Mouse (Mus musculus) stomach, embryonic 15.5 days (tissue): Measurements from ENCODE around the gene Rims4. TPM values are rescaled to one million over a fixed set of nuclear protein-coding genes. Genes with fewer than 3 reads are reported as not detected.

Experiments
- ATAC-seq: fragments of 200-750 bp; cut with Nextera tagmentation; 2 replicates; pipeline ENCODE4 v1.8.0; 2017; ENCODE audit warnings: low read depth, moderate number of reproducible peaks, moderate TSS enrichment; ENCODE audit not compliant: insufficient read depth, low FRiP score
- H3K27ac ChIP-seq: fragments of 300-500 bp; sonication (generic); 2 replicates; pipeline ENCODE4 v1.5.1; 2015; ENCODE audit warnings: mild to moderate bottlenecking, inconsistent platforms
- H3K27me3 ChIP-seq: fragments of 300-500 bp; sonication (generic); replicated peaks from 2 replicates; pipeline ENCODE4 v1.6.1; 2015; ENCODE audit warnings: inconsistent platforms
- H3K36me3 ChIP-seq: fragments of 300-500 bp; sonication (generic); 2 replicates; pipeline ENCODE4 v1.6.1; 2015; ENCODE audit warnings: inconsistent platforms
- H3K4me1 ChIP-seq: fragments of 300-500 bp; sonication (generic); 2 replicates; pipeline ENCODE4 v1.6.1; 2015; ENCODE audit warnings: inconsistent platforms
- H3K4me2 ChIP-seq: fragments of 300-500 bp; sonication (generic); 2 replicates; pipeline ENCODE4 v1.6.1; 2015; ENCODE audit warnings: mild to moderate bottlenecking, inconsistent platforms
- H3K4me3 ChIP-seq: fragments of 300-500 bp; sonication (generic); replicated peaks from 2 replicates; pipeline ENCODE4 v1.5.1; 2015; ENCODE audit warnings: inconsistent platforms
- H3K9ac ChIP-seq: fragments of 300-500 bp; sonication (generic); 2 replicates; pipeline ENCODE4 v1.6.1; 2015; ENCODE audit warnings: inconsistent platforms
- H3K9me3 ChIP-seq: fragments of 300-500 bp; sonication (generic); 2 replicates; pipeline ENCODE4 v1.6.1; 2016; ENCODE audit warnings: inconsistent platforms
- WGBS: fragments of 180-500 bp; shearing (Covaris S2); methylation state at CpG from one replicate; pipeline ENCODE4 v1.1.7; 2015; 5-methylcytosine and 5-hydroxymethylcytosine counted together
- polyA plus RNA-seq: library from polyadenylated mRNA; unstranded; fragments of >200 nt; fragmentation: Nextera tagmentation; extraction: Ambion mirVana; gene quantifications from 2 replicates; pipeline ENCODE4 v1.2.1, GENCODE M21; 2015

The Rims4 gene
- polyA plus RNA-seq, 1 experiment from 2014 or later: 1.0 TPM

- no peak overlapping the region for H3K4me2 ChIP-seq
- no peak overlapping the region for H3K4me3 ChIP-seq
- H3K9ac ChIP-seq: no peak overlapping the region
- no peak overlapping the region for H3K27ac ChIP-seq
- no peak for ATAC-seq
- no peaks in the 10 kb centered on the region for H3K27me3 ChIP-seq
- WGBS: 49% methylated on average over 7 of the region's 7 CpGs
- H3K36me3 ChIP-seq: no peaks in the 10 kb centered on the region
- H3K9me3 ChIP-seq: no peaks in the 10 kb centered on the region
- H3K4me1 ChIP-seq: no peaks in the 10 kb centered on the region
Observed at GRCm38 (mm10) chr2:163928464-163929200, 10.1 kb upstream of the Rims4 start.

- H3K9me3 ChIP-seq: no peaks in the 10 kb centered on the region
- WGBS: 88% methylated on average over 10 of the region's 10 CpGs
- no peak overlapping the region for H3K27ac ChIP-seq
- no peaks in the 10 kb centered on the region for H3K36me3 ChIP-seq
- H3K9ac ChIP-seq: no peak overlapping the region
- no peak overlapping the region for H3K4me3 ChIP-seq
- H3K4me2 ChIP-seq: no peak overlapping the region
- H3K27me3 ChIP-seq: peaks cover 9% of the 10 kb centered on the region
- H3K4me1 ChIP-seq: no peaks in the 10 kb centered on the region
- ATAC-seq: no peak
Observed at GRCm38 (mm10) chr2:163925044-163925443, 6.6 kb upstream of the Rims4 start.

GRCm38 (mm10) chr2:163924531-163924930, 6.0 kb upstream of the Rims4 start:
- no peaks in the 10 kb centered on the region for H3K36me3 ChIP-seq
- H3K9ac ChIP-seq: no peak overlapping the region
- H3K27me3 ChIP-seq: peaks cover 14% of the 10 kb centered on the region
- WGBS: 41% methylated on average over 3 of the region's 3 CpGs
- no peak overlapping the region for H3K27ac ChIP-seq
- no peak overlapping the region for H3K4me2 ChIP-seq
- no peaks in the 10 kb centered on the region for H3K4me1 ChIP-seq
- no peaks in the 10 kb centered on the region for H3K9me3 ChIP-seq
- no peak overlapping the region for H3K4me3 ChIP-seq
- no peak for ATAC-seq

GRCm38 (mm10) chr2:163923113-163923512, 4.6 kb upstream of the Rims4 start:
- Histone ChIP-seq H3K36me3 (no peaks in the 10 kb centered on the region), H3K9me3 (no peaks in the 10 kb centered on the region), H3K9ac (no peak overlapping the region), H3K27me3 (peaks cover 27% of the 10 kb centered on the region), H3K27ac (no peak overlapping the region), H3K4me2 (no peak overlapping the region), H3K4me3 (no peak overlapping the region), H3K4me1 (peaks cover 5% of the 10 kb centered on the region; the same call in 1 of the 2 replicates)
- ATAC-seq: no peak
- WGBS: 55% methylated on average over 9 of the region's 9 CpGs

GRCm38 (mm10) chr2:163919581-163919980, 1.1 kb upstream of the Rims4 start:
- WGBS: 64% methylated on average over 3 of the region's 3 CpGs
- Histone ChIP-seq H3K36me3 (no peaks in the 10 kb centered on the region), H3K27me3 (peaks cover 56% of the 10 kb centered on the region)

GRCm38 (mm10) chr2:163916703-163917102, 1.8 kb downstream of the Rims4 start:
- ATAC-seq: no peak
- no peaks in the 10 kb centered on the region for H3K9me3 ChIP-seq
- no peak overlapping the region for H3K4me2 ChIP-seq
- no peak overlapping the region for H3K4me3 ChIP-seq
- no peaks in the 10 kb centered on the region for H3K36me3 ChIP-seq
- 72% methylated on average over 7 of the region's 7 CpGs for WGBS
- no peak overlapping the region for H3K27ac ChIP-seq
- no peak overlapping the region for H3K9ac ChIP-seq
- H3K27me3 ChIP-seq: peaks cover 70% of the 10 kb centered on the region
- H3K4me1 ChIP-seq: peaks cover 6% of the 10 kb centered on the region; the same call in 1 of the 2 replicates

More at GRCm38 (mm10) chr2:163919581-163919980, 1.1 kb upstream of the Rims4 start:
- Histone ChIP-seq H3K9me3 (no peaks in the 10 kb centered on the region), H3K27ac (no peak overlapping the region), H3K4me3 (peak overlapping the region; percentile 53; the same call in 1 of the 2 replicates), H3K4me1 (peaks cover 6% of the 10 kb centered on the region; the same call in 1 of the 2 replicates), H3K9ac (no peak overlapping the region), H3K4me2 (no peak overlapping the region; the same call in 1 of the 2 replicates)
- no peak for ATAC-seq

- 58% methylated on average over 9 of the region's 9 CpGs for WGBS
- Histone ChIP-seq H3K27ac (no peak overlapping the region), H3K9ac (no peak overlapping the region), H3K27me3 (peaks cover 64% of the 10 kb centered on the region), H3K4me1 (peaks cover 6% of the 10 kb centered on the region; the same call in 1 of the 2 replicates), H3K9me3 (no peaks in the 10 kb centered on the region), H3K4me3 (no peak overlapping the region), H3K36me3 (no peaks in the 10 kb centered on the region), H3K4me2 (no peak overlapping the region)
- ATAC-seq: no peak
Observed at GRCm38 (mm10) chr2:163915294-163915791, 3.1 kb downstream of the Rims4 start.

- no peak overlapping the region for H3K9ac ChIP-seq
- no peaks in the 10 kb centered on the region for H3K9me3 ChIP-seq
- H3K36me3 ChIP-seq: no peaks in the 10 kb centered on the region
- no peak overlapping the region for H3K4me2 ChIP-seq
- peaks cover 51% of the 10 kb centered on the region for H3K27me3 ChIP-seq
- H3K4me3 ChIP-seq: no peak overlapping the region
- 9% methylated on average over 10 of the region's 10 CpGs for WGBS
- no peak overlapping the region for H3K27ac ChIP-seq
- peaks cover 6% of the 10 kb centered on the region; the same call in 1 of the 2 replicates for H3K4me1 ChIP-seq
- no peak for ATAC-seq
Observed at GRCm38 (mm10) chr2:163914107-163914506, 4.4 kb downstream of the Rims4 start.

- Histone ChIP-seq H3K4me2 (no peak overlapping the region), H3K9me3 (no peaks in the 10 kb centered on the region), H3K36me3 (no peaks in the 10 kb centered on the region), H3K27me3 (peaks cover 48% of the 10 kb centered on the region), H3K27ac (no peak overlapping the region), H3K9ac (no peak overlapping the region), H3K4me3 (no peak overlapping the region), H3K4me1 (peaks cover 6% of the 10 kb centered on the region; the same call in 1 of the 2 replicates)
- WGBS: 32% methylated on average over 7 of the region's 7 CpGs
- ATAC-seq: no peak
Observed at GRCm38 (mm10) chr2:163913704-163914103, 4.8 kb downstream of the Rims4 start.

GRCm38 (mm10) chr2:163911826-163912444, 6.5 kb downstream of the Rims4 start:
- Histone ChIP-seq H3K27ac (no peak overlapping the region), H3K36me3 (no peaks in the 10 kb centered on the region), H3K9me3 (no peaks in the 10 kb centered on the region), H3K4me3 (no peak overlapping the region), H3K27me3 (peaks cover 30% of the 10 kb centered on the region), H3K4me1 (no peaks in the 10 kb centered on the region), H3K4me2 (no peak overlapping the region), H3K9ac (no peak overlapping the region)
- ATAC-seq: 0 out of 2 replicates have a peak, but pooled peaks have one; percentile 27
- WGBS: 65% methylated on average over 14 of the region's 14 CpGs

GRCm38 (mm10) chr2:163909604-163910003, 8.9 kb downstream of the Rims4 start:
- Histone ChIP-seq H3K4me1 (no peaks in the 10 kb centered on the region), H3K27ac (no peak overlapping the region), H3K4me2 (no peak overlapping the region), H3K4me3 (no peak overlapping the region), H3K27me3 (peaks cover 14% of the 10 kb centered on the region), H3K9me3 (no peaks in the 10 kb centered on the region), H3K9ac (no peak overlapping the region), H3K36me3 (no peaks in the 10 kb centered on the region)
- ATAC-seq: no peak
- WGBS: 77% methylated on average over 7 of the region's 7 CpGs

GRCm38 (mm10) chr2:163907131-163907530, 11.4 kb downstream of the Rims4 start:
- Histone ChIP-seq H3K9ac (no peak overlapping the region), H3K27ac (no peak overlapping the region), H3K9me3 (no peaks in the 10 kb centered on the region), H3K4me3 (no peak overlapping the region), H3K27me3 (no peaks in the 10 kb centered on the region), H3K4me2 (no peak overlapping the region), H3K36me3 (no peaks in the 10 kb centered on the region), H3K4me1 (no peaks in the 10 kb centered on the region)
- 51% methylated on average over 5 of the region's 5 CpGs for WGBS
- no peak for ATAC-seq
